Mouse (Mus musculus) ES-E14 (cell line): ENCODE data around the gene Copg1.

Experiments used
- CHD2 ChIP-seq: IDR thresholded peaks from 2 replicates; pipeline ENCODE4 v1.6.1; 2014; ENCODE audit warnings: mild to moderate bottlenecking, low read depth, low read length, inconsistent platforms
- HCFC1 ChIP-seq: IDR thresholded peaks from 2 replicates; pipeline ENCODE4 v1.6.1; 2012; ENCODE audit warnings: low read length, inconsistent platforms, borderline replicate concordance; ENCODE audit not compliant: insufficient read depth
- MAFK ChIP-seq: IDR thresholded peaks from 2 replicates; pipeline ENCODE4 v1.6.1; 2014; ENCODE audit warnings: mild to moderate bottlenecking, low read depth, low read length, inconsistent platforms; ENCODE audit not compliant: insufficient read depth
- ZNF384 ChIP-seq: IDR thresholded peaks from 2 replicates; pipeline ENCODE4 v1.6.1; 2012; ENCODE audit warnings: low read depth, low read length, inconsistent platforms

DNA sequence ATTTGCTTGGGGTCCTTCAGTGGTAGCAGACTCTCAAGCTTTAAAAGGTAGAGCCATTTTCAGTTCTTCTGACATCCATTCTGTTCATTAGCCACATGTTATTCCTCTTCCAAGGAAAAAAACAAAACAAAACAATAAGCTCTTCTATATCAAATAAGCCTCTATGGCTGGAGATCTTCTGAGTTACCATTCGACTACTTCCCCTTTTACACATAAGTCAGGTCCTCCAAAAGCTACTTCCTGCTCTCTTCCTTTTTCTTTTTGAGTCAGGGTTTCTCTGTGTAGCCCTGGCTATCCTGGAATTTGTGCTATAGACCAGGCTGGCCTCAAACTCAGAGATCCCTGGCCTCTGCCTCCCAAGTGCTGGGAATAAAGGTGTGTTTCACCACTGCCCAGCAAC, 36.0 kb downstream of the Copg1 start:
- no peak for TF ChIP-seq MAFK
- no peak for TF ChIP-seq CHD2
- TF ChIP-seq HCFC1 = no peak
- no peak for TF ChIP-seq ZNF384
